Mouse (Mus musculus) frontal cortex, postnatal 36 days (tissue): ENCODE results near the gene Mak.
"Not testable (repeated sequence)": the region's sequence is repeated elsewhere in the genome, so short reads cannot be mapped to it uniquely, and the experiment has no call there.

ENCODE experiments used
- DNase-seq, 2 experiments: peaks; one replicate each; pipeline ENCODE4 v3.0.0; 2022; ENCODE audit warnings: low spot score in 2 of 2

Mak gene

GRCm38 (mm10) chr13:40998537-40998936 lies 81.0 kb downstream of the Mak start:
- not testable (repeated sequence) for DNase-seq

GRCm38 (mm10) chr13:40994487-40995263 lies 84.8 kb downstream of the Mak start:
- DNase-seq = no peak

DNA sequence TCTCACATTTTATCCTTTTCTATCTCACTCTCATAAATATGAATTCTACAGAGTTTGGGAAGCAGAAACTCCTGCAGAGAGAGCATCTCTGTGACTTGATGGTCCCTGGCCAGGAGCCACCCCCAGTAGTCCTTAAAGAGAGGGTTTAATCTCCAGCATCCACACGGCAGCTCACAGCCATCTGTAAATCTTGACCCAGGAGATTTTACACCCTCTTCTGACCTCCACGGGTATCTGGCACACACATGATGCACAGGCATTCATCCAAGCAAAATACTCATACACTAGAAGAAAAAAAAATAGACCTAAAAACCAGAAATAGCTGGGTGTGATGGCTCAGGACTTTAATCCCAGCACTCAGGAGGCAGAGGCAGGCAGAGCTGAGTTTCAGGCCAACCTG lies 91.1 kb downstream of the Mak start:
- DNase-seq = no peak

DNA sequence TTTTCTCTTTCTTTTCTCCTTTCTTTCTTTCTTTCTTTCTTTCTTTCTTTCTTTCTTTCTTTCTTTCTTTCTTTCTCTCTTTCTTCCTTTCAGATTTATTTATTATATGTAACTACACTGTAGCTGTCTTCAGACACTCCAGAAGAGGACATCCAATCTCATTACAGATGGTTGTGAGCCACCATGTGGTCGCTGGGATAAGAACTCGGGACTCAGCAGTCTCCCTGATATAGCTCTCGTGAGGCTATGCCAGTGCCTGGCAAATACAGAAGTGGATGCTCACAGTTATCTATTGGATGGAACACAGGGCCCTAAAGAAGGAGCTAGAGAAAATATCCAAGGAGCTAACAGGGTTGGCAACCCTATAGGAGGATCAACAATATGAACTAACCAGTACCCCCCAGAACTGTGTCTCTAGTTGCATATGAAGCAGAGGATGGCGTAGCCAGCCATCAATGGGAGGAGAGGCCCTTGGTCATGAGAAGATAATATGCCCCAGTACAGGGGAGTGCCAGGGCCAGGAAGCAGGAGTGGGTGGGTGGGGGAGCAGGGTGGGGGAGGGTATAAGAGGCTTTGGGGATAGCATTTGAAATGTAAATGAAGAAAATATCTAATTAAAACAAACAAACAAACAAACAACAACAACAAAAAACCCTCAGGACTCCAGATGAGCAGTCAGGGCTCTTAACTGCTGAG lies 91.8 kb downstream of the Mak start:
- not testable (repeated sequence) for DNase-seq

DNA sequence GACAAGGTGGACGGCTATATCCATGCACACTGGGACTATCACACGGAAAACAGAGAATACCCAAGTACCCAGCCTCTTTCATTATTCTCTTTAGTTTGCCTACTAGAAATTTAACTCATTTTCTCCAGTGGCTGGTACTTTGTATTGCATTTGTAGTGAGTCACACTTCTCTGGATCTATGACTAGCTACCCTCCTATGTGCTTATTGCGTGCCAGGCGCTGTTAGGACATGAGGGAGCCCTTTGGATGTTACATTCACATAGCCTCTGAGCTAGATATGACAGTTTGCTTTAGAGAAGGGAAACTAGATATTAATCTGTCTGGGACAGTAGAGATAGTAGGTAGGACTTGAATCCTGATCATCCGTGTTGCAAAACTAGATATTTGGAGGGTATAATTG lies 93.4 kb downstream of the Mak start:
- no peak for DNase-seq

- no peak for DNase-seq
Observed at GRCm38 (mm10) chr13:40982759-40983158, 96.7 kb downstream of the Mak start.

GRCm38 (mm10) chr13:40979321-40979720 lies 100.2 kb downstream of the Mak start:
- no peak for DNase-seq

- no peak for DNase-seq
Observed at GRCm38 (mm10) chr13:40978652-40979051, 100.9 kb downstream of the Mak start.

GRCm38 (mm10) chr13:40977609-40978008 lies 101.9 kb downstream of the Mak start:
- DNase-seq = peak; percentile 18 to 31
